Mouse (Mus musculus) heart, embryonic 16.5 days (tissue): ENCODE measurements around the gene Agpat3. TPM values are rescaled to one million over a fixed set of nuclear protein-coding genes. Genes with fewer than 3 reads are reported as not detected.
A peak's percentile ranks its signal among the peaks of the same experiment; 100 is the strongest.

ENCODE experiments used
- ATAC-seq: fragments of 200-750 bp; cut with Nextera tagmentation; replicated peaks from 2 replicates; pipeline ENCODE4 v1.8.0; 2017; ENCODE audit warnings: moderate number of reproducible peaks; ENCODE audit not compliant: insufficient read depth, low FRiP score; ENCODE audit errors: extremely low read depth
- H3K27ac ChIP-seq: fragments of 300-500 bp; sonication (generic); 2 replicates; pipeline ENCODE4 v1.5.1; 2014; ENCODE audit warnings: mild to moderate bottlenecking, low read length, control low read depth, moderate library complexity
- H3K27me3 ChIP-seq: fragments of 300-500 bp; sonication (generic); 2 replicates; pipeline ENCODE4 v1.6.1; 2014; ENCODE audit warnings: low read length, mixed read lengths; ENCODE audit not compliant: control insufficient read depth, insufficient read depth
- H3K36me3 ChIP-seq: fragments of 300-500 bp; sonication (generic); 2 replicates; pipeline ENCODE4 v1.6.1; 2014; ENCODE audit not compliant: control insufficient read depth, insufficient read depth
- H3K4me1 ChIP-seq: fragments of 300-500 bp; sonication (generic); 2 replicates; pipeline ENCODE4 v1.6.1; 2014; ENCODE audit warnings: low read length, mixed read lengths; ENCODE audit not compliant: control insufficient read depth, insufficient read depth
- H3K4me2 ChIP-seq: fragments of 300-500 bp; sonication (generic); 2 replicates; pipeline ENCODE4 v1.6.1; 2014; ENCODE audit warnings: low read depth, mild to moderate bottlenecking, control low read depth, low read length
- H3K4me3 ChIP-seq: fragments of 300-500 bp; sonication (generic); 2 replicates; pipeline ENCODE4 v1.5.1; 2014; ENCODE audit warnings: mild to moderate bottlenecking, control low read depth, low read length
- H3K9ac ChIP-seq: fragments of 300-500 bp; sonication (generic); 2 replicates; pipeline ENCODE4 v1.6.1; 2014; ENCODE audit warnings: low read length, control low read depth
- H3K9me3 ChIP-seq: fragments of 300-500 bp; sonication (generic); replicated peaks from 2 replicates; pipeline ENCODE4 v1.6.1; 2016; ENCODE audit warnings: low read length; ENCODE audit not compliant: control insufficient read depth
- WGBS: fragments of 180-500 bp; shearing (Covaris S2); extraction: QIAGEN DNeasy Blood & Tissue Kit; methylation state at CpG from one replicate; pipeline ENCODE4 v1.1.7; 2014; 5-methylcytosine and 5-hydroxymethylcytosine counted together
- polyA plus RNA-seq: library from polyadenylated mRNA; unstranded; fragments of >200 nt; fragmentation: Nextera tagmentation; extraction: Ambion mirVana; gene quantifications from 2 replicates; pipeline ENCODE4 v1.2.1, GENCODE M21; 2015

Gene Agpat3
- polyA plus RNA-seq, 1 experiment from 2014 or later, result 56.6 TPM

DNA sequence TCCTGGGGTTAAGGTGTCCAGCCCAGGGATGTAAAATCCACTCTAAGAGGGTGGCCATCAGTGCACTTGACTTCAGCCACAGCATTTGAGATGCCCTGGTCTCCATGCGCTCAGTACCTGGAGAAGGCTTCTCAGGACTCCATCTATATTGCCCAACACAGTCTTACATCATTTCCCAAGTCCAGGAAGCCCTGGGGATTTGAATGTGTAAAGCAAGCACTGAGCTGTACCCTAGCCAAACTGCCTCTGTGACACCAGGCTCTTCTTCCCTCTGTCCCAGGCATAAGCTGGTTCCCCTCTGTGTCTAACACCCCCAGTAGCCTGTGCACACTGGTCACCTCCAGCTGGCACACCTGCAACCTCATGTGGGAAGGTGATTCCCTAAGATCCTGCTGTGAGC lies 10.2 kb downstream of the Agpat3 start:
- Histone ChIP-seq H3K9ac (no peak overlapping the region), H3K4me3 (no peak overlapping the region), H3K4me2 (no peak overlapping the region), H3K36me3 (0 out of 2 replicates have a peak, but pooled peaks cover 3% of the 10 kb centered on the region), H3K27ac (no peak overlapping the region), H3K4me1 (peaks cover 8% of the 10 kb centered on the region), H3K27me3 (no peaks in the 10 kb centered on the region), H3K9me3 (no peaks in the 10 kb centered on the region)
- WGBS, result 74% methylated on average over 1 of the region's 1 CpGs
- no peak for ATAC-seq

DNA sequence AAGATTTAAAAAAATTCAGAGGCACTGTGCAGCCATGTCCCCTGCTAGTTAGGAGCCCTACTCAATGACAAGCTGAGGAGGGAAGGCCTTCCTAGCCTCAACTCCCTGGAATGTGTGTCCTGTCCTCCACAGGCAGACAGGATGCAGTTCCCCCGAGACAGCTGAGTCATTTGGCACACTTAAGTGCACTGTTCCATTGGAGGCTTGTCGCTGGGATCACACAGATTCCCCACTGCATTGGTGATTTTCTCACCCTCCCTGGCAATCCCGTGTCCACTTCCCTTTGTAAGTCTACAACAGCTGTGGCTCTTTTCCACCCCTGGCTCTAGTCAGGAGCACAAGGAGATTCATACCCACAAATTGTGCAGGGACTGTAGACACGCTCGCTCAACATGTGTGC lies 14.1 kb downstream of the Agpat3 start:
- WGBS, result 40% methylated on average over 5 of the region's 5 CpGs
- Histone ChIP-seq H3K9ac (no peak overlapping the region), H3K4me1 (peaks cover 8% of the 10 kb centered on the region), H3K9me3 (no peaks in the 10 kb centered on the region), H3K4me2 (no peak overlapping the region), H3K27ac (peak overlapping the region; percentile 47), H3K36me3 (0 out of 2 replicates have a peak, but pooled peaks cover 3% of the 10 kb centered on the region), H3K4me3 (no peak overlapping the region), H3K27me3 (no peaks in the 10 kb centered on the region)
- ATAC-seq, result peak; percentile 74

DNA sequence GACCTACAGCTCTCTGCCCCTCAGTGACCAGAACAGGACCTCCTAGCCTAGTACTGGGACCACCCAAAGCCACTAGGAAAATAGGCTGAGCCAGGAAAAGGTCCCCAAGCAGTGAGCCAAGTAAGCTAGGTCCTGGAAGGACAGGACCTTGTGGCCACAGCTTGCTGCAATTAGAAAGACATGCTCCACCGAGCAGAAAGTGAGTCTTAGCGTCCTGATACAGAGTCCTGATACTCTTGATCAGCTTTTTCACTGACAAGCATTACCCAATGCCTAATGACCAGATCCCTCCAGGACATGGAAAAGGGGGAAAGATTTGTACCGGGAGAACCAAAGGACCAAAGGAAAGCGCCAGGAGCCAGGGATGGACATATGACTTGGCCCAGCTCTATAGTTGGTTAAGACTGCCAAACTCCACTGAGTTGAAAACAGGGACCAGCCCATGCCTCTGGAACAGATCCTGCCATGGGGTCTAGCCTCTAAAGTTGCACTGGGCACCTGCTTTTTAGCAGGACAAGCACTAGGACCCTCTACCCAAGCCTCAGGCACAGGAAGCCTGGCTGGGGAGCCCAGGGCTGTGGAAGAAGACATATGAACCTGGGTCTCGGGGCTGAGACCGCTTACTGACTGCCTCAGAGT lies 17.2 kb downstream of the Agpat3 start:
- H3K36me3 ChIP-seq, result 0 out of 2 replicates have a peak, but pooled peaks cover 3% of the 10 kb centered on the region
- H3K27ac ChIP-seq, result no peak overlapping the region
- WGBS, result 80% methylated on average over 6 of the region's 6 CpGs
- ATAC-seq, result no peak
- H3K27me3 ChIP-seq, result no peaks in the 10 kb centered on the region
- H3K9me3 ChIP-seq, result no peaks in the 10 kb centered on the region
- no peak overlapping the region for H3K9ac ChIP-seq
- no peak overlapping the region for H3K4me3 ChIP-seq
- peaks cover 8% of the 10 kb centered on the region for H3K4me1 ChIP-seq
- no peak overlapping the region for H3K4me2 ChIP-seq

DNA sequence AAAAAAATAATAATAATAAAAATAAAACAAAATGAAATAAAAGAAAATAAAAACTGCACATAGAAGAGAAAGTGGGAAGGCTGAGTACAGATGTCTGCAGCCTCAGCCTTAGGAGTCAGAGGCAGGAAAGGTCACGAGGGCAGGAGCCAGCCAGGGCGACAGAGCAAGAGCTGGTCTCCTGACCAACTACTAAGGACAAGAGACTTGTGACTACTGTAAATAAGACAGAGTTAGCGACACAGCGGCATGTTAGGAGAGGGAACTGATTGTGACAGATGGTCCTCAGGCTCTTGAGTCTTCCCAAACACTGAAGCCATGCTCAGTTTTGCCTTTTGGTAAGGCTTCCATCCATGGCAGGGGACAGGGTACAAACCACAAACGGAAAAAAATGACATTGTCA lies 20.7 kb downstream of the Agpat3 start:
- Histone ChIP-seq H3K9me3 (no peaks in the 10 kb centered on the region), H3K4me3 (no peak overlapping the region), H3K27me3 (no peaks in the 10 kb centered on the region), H3K27ac (no peak overlapping the region), H3K36me3 (peaks cover 2% of the 10 kb centered on the region; the same call in 1 of the 2 replicates), H3K9ac (no peak overlapping the region), H3K4me1 (no peaks in the 10 kb centered on the region), H3K4me2 (no peak overlapping the region)
- no peak for ATAC-seq
- 79% methylated on average over 5 of the region's 5 CpGs for WGBS

DNA sequence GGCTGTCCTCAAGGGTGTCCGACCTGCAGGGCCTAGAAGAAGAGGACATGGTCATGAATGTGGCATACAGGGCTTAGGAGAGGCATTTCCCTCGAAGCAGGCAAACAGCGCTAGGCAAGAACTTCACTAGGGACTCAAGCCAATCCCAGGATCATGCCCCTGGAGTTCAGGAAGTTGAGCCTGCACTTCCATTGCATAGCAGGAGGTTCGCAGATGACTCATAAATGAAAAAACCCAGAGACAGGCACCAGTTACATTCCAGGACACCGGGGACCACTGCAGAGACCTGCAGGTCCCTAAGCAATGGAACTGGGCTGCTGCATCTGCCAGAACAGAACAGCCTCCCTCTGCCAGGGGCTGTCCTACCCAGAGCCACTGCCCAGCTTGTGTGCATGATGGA lies 23.0 kb downstream of the Agpat3 start:
- Histone ChIP-seq H3K9me3 (no peaks in the 10 kb centered on the region), H3K36me3 (peaks cover 2% of the 10 kb centered on the region; the same call in 1 of the 2 replicates), H3K9ac (no peak overlapping the region), H3K27me3 (no peaks in the 10 kb centered on the region), H3K4me1 (no peaks in the 10 kb centered on the region; the same call in 1 of the 2 replicates), H3K4me3 (no peak overlapping the region), H3K27ac (no peak overlapping the region), H3K4me2 (no peak overlapping the region)
- ATAC-seq, result no peak; the same call in 1 of the 2 replicates
- 74% methylated on average over 5 of the region's 5 CpGs for WGBS

DNA sequence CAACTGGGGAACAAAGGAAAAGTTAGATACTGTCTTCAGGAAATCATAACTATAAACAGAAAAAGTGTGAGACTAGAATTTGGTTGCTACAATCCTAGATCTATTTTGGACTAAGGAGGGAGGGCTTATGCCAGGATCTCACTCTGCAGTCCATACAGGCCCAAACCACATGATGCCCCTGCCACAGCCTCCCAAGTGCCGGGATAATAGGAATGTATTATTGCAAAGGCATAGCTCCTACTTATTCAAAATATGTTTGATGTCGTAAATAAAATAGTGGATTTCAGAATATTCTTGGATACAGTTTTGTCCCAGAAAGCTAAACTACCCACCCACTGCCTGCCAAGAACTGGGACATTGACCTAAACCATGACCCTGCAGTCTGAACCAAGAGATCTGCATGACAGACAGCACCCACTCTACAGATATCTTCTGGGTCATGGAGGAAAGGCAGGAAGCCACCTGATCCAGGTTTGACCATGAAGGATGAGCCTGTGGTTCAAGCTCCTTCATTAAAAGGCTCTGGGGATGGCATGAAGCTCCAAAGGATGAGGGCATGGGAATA lies 24.2 kb downstream of the Agpat3 start:
- Histone ChIP-seq H3K9ac (no peak overlapping the region), H3K27me3 (no peaks in the 10 kb centered on the region), H3K4me1 (peaks cover 10% of the 10 kb centered on the region), H3K9me3 (no peaks in the 10 kb centered on the region), H3K36me3 (peaks cover 2% of the 10 kb centered on the region; the same call in 1 of the 2 replicates), H3K4me3 (no peak overlapping the region), H3K4me2 (no peak overlapping the region), H3K27ac (no peak overlapping the region)
- ATAC-seq, result no peak
- WGBS, result 93% methylated on average over 2 of the region's 2 CpGs

DNA sequence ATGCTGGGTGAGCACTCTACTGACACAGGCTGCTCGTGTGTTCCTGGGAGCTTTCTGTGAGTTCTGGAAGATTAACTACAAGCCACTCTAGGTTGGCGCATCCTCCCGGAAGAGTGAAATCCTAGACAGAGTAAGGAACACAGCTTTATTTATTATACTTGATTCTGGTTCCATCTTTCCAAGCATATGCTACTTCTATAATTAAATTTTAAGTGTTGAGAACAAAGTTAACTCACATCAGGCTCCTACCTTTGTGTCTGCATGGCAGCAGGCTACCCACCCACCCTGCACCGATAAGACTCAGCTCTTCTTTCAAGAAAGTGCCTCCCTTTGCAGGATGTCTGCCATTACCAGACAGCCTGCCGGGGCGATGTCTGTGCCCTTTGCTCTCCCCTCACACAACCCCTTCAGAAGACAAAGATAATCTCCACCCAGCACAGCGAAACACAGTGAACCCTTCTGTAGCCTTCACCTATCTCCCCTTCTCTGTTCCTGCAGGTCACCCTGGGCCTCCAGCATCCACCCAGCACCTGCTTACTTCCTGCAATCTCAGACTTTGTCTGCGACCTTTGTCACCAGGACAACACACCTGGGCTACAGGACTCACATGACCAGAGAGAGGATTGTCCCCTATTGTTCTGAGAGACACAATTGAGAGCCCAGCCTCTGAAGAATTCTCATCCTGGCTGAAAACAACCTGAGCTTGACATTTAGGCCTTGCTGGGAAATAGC lies 26.2 kb downstream of the Agpat3 start:
- 77% methylated on average over 8 of the region's 8 CpGs for WGBS
- H3K4me3 ChIP-seq, result no peak overlapping the region
- no peak overlapping the region for H3K27ac ChIP-seq
- no peaks in the 10 kb centered on the region for H3K9me3 ChIP-seq
- H3K27me3 ChIP-seq, result no peaks in the 10 kb centered on the region
- H3K4me1 ChIP-seq, result peaks cover 10% of the 10 kb centered on the region
- H3K36me3 ChIP-seq, result peaks cover 2% of the 10 kb centered on the region; the same call in 1 of the 2 replicates
- H3K9ac ChIP-seq, result no peak overlapping the region
- ATAC-seq, result no peak
- H3K4me2 ChIP-seq, result no peak overlapping the region

DNA sequence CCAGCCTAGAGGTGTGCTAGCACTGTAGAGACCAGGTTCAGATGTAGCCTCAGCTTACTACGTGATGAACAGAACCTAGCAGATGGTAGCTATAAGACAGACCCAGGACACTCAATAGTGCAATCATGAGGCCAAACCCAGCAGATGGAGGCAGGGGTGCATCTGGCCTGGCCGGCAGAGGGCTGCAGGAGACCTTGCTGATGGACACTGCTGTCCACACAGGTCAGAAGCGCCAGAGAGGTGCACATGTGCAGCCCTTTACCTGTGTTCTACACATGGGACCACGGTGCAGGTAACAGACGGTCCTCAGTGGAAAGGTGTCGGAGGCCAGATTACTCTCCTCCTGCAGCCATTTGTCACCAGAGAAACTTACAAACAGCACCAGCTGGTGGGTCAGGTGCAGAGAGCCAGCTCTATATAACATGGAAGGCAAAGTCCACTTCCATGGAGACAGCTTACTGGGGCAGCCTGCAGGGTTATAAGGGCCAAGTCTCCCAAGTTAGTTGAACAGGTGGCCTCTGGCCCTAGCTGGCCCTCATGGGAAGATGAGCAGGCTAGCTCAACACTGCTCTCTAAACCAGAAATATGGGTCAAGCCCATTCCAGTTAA lies 27.6 kb downstream of the Agpat3 start:
- WGBS, result 87% methylated on average over 6 of the region's 6 CpGs
- no peak overlapping the region for H3K9ac ChIP-seq
- H3K9me3 ChIP-seq, result no peaks in the 10 kb centered on the region
- ATAC-seq, result no peak
- H3K4me3 ChIP-seq, result no peak overlapping the region
- H3K4me1 ChIP-seq, result peaks cover 10% of the 10 kb centered on the region
- H3K27me3 ChIP-seq, result no peaks in the 10 kb centered on the region
- H3K36me3 ChIP-seq, result peaks cover 2% of the 10 kb centered on the region; the same call in 1 of the 2 replicates
- H3K27ac ChIP-seq, result no peak overlapping the region
- H3K4me2 ChIP-seq, result no peak overlapping the region
